Mouse (Mus musculus): ENCODE measurements around the gene Olfr597. TPM values are rescaled to one million over a fixed set of nuclear protein-coding genes. Genes with fewer than 3 reads are reported as not detected.
"Not testable (repeated sequence)": the region's sequence is repeated elsewhere in the genome, so short reads cannot be mapped to it uniquely, and the experiment has no call there.

Gene Olfr597
- total RNA-seq (2021), result not detected

GRCm38 (mm10) chr7:103316015-103316414, at the start of gene Olfr597:
Olfr597 (plus strand) TSS chr7:103316315.
- DNase-seq (ENCODE audit: extremely low spot score in 1 of 2, low spot score in 1 of 2), result not testable (repeated sequence)

GRCm38 (mm10) chr7:103305348-103305747, 10.8 kb upstream of the Olfr597 start, which contains the start of gene Olfr596:
Olfr596 (plus strand) TSS chr7:103305648.
- DNase-seq (ENCODE audit: extremely low spot score in 1 of 2, low spot score in 1 of 2), result not testable (repeated sequence)

DNA sequence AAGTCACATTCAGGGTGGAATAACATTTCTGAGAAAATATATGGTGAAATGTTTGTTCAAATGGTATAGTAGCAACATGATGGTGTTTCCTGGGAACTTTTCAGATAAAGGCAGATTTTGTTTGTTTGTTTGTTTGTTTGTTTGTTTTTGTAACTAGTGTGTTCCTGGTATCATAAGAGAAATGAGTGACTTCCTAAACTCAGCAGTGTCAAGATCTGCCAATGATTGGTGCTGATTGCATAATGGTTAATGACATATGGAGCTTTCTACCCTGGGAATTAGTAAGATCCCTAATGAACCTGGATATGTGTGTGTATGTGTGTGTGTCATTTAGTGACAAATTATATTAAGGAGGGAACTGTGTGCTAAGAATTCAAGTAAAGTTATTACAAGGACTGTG, 7.2 kb downstream of the Olfr597 start, which contains the start of gene Olfr598:
Olfr598 (plus strand) TSS at position 301 of the 400 bp plus-strand sequence.
- DNase-seq (ENCODE audit: extremely low spot score in 1 of 2, low spot score in 1 of 2), result no peak

- no peak for DNase-seq (ENCODE audit: extremely low spot score in 1 of 2, low spot score in 1 of 2)
Observed at GRCm38 (mm10) chr7:103335617-103336016, 19.5 kb downstream of the Olfr597 start, which contains the start of gene Olfr599. Olfr599 (plus strand) TSS chr7:103335917.

DNA sequence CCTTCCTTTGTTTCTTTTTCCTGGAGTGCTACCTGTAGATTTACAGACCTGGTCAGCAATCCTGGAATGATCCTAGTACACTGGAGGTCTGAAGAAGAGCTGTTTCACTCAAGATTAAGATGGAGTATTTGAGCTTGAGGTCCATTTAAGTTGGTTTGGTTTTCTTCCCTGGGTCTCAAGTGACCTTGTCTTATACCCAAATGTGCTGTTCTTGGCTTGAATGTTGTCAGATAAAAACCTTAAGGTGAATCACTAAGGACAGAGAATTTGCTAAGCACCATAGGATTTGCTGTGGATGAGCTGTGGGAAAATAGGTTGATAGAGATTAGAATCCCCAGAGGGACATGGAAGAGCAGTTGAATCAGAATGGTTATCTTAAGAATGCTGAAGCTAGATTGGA, 33.5 kb downstream of the Olfr597 start, which contains the start of gene Olfr600:
Olfr600 (minus strand) TSS at position 101 of the 400 bp plus-strand sequence.
- DNase-seq (ENCODE audit: extremely low spot score in 1 of 2, low spot score in 1 of 2), result no peak

DNA sequence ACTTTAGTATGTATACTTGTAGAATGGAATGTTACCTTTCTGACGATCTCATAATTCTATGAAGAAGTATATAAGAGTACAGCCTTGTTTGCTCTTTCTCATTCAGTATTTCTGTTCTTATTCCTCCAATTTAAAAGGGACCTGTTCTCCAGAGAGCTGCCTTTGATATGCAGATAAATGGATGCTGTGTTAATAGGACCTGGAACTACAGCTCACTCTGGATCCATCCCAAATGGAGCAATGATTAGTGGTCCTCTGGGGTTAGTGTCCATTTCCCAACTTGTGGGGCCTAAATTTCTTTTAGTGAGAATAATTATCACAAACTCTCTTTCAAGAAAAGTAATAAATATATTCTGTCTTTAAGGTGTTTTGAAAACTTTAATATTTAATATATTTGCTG, 46.4 kb downstream of the Olfr597 start, which contains the start of gene Olfr601:
Olfr601 (minus strand) TSS at position 101 of the 400 bp plus-strand sequence.
- no peak for DNase-seq (ENCODE audit: extremely low spot score in 1 of 2, low spot score in 1 of 2)

Small RNA genes within 50 kb of the gene (microRNA-seq; reads per million reads assigned to microRNA genes)
- 0 reads per million in 2 experiments for gene Gm23550

Other genes with a start within 250 kb of the Olfr597 start
- not detected for gene Olfr584, start 234.4 kb upstream of the Olfr597 start, total RNA-seq (2021)
- gene Olfr585, start 218.6 kb upstream of the Olfr597 start, total RNA-seq (2021), result not detected
- not detected for gene Olfr586, start 190.7 kb upstream of the Olfr597 start, total RNA-seq (2021)
- not detected for gene Olfr588-ps1, start 175.4 kb upstream of the Olfr597 start, total RNA-seq (2021)
- gene Olfr589, start 160.0 kb upstream of the Olfr597 start, total RNA-seq (2021), result not detected
- not detected for gene Olfr591, start 138.0 kb upstream of the Olfr597 start, total RNA-seq (2021)
- gene Olfr592, start 131.5 kb upstream of the Olfr597 start, total RNA-seq (2021), result not detected
- not detected for gene Olfr593, start 104.5 kb upstream of the Olfr597 start, total RNA-seq (2021)
- gene Olfr594, start 99.3 kb upstream of the Olfr597 start, total RNA-seq (2021), result not detected
- gene Usp17ld, start 63.8 kb upstream of the Olfr597 start, total RNA-seq (2021), result not detected
- not detected for gene Olfr596, start 10.7 kb upstream of the Olfr597 start, total RNA-seq (2021)
- not detected for gene Olfr598, start 7.3 kb downstream of the Olfr597 start, total RNA-seq (2021)
- gene Olfr599, start 19.6 kb downstream of the Olfr597 start, total RNA-seq (2021), result not detected
- not detected for gene Olfr600, start 33.4 kb downstream of the Olfr597 start, total RNA-seq (2021)
- gene Olfr601, start 46.3 kb downstream of the Olfr597 start, total RNA-seq (2021), result not detected
- not detected for gene Olfr603, start 69.9 kb downstream of the Olfr597 start, total RNA-seq (2021)
- not detected for gene Usp17lc, start 98.8 kb downstream of the Olfr597 start, total RNA-seq (2021)
- not detected for gene Olfr605, start 129.1 kb downstream of the Olfr597 start, total RNA-seq (2021)
- gene Olfr606, start 132.7 kb downstream of the Olfr597 start, total RNA-seq (2021), result not detected
- not detected for gene Olfr607, start 147.8 kb downstream of the Olfr597 start, total RNA-seq (2021)
- not detected for gene Olfr608, start 153.6 kb downstream of the Olfr597 start, total RNA-seq (2021)
- gene Olfr609, start 181.7 kb downstream of the Olfr597 start, total RNA-seq (2021), result not detected
- gene Olfr610, start 195.8 kb downstream of the Olfr597 start, total RNA-seq (2021), result not detected
- gene Olfr611, start 204.5 kb downstream of the Olfr597 start, total RNA-seq (2021), result not detected
- gene Olfr612, start 226.4 kb downstream of the Olfr597 start, total RNA-seq (2021), result not detected
- gene Olfr613, start 231.8 kb downstream of the Olfr597 start, total RNA-seq (2021), result not detected
- not detected for gene Olfr615, start 239.8 kb downstream of the Olfr597 start, total RNA-seq (2021)

Data from layer of hippocampus, postnatal 25 days (tissue).